Mouse (Mus musculus) embryonic facial prominence, embryonic 10.5 days (tissue): ENCODE measurements at regions not wholly inside any gene's neighbourhood (a gene's known extent, or its start where the extent isn't known, plus 50 kb on each side); places are given as distances from the start of the nearest gene placed in this dataset.

Experiments used
- DNase-seq: peaks from one replicate; pipeline ENCODE4 v3.0.0-alpha.2; 2017; ENCODE audit warnings: low spot score
- H3K27ac ChIP-seq: fragments of 300-500 bp; sonication (generic); replicated peaks from 2 replicates; pipeline ENCODE4 v1.5.1; 2016; ENCODE audit warnings: mild to moderate bottlenecking
- H3K27me3 ChIP-seq: fragments of 300-500 bp; sonication (generic); replicated peaks from 2 replicates; pipeline ENCODE4 v1.6.1; 2016; ENCODE audit warnings: low read depth, mild to moderate bottlenecking; ENCODE audit not compliant: poor library complexity, severe bottlenecking
- H3K36me3 ChIP-seq: fragments of 300-500 bp; sonication (generic); replicated peaks from 2 replicates; pipeline ENCODE4 v1.6.1; 2016; ENCODE audit warnings: mild to moderate bottlenecking, moderate library complexity
- H3K4me1 ChIP-seq: fragments of 300-500 bp; sonication (generic); 2 replicates; pipeline ENCODE4 v1.6.1; 2016
- H3K4me3 ChIP-seq: fragments of 300-500 bp; sonication (generic); 2 replicates; pipeline ENCODE4 v1.5.1; 2016; ENCODE audit warnings: mild to moderate bottlenecking, moderate library complexity
- H3K9me3 ChIP-seq: fragments of 300-500 bp; sonication (generic); 2 replicates; pipeline ENCODE4 v1.6.1; 2016; ENCODE audit warnings: mild to moderate bottlenecking
- WGBS: fragments of 180-500 bp; shearing (Covaris S2); methylation state at CpG from one replicate; pipeline ENCODE4 v1.1.7; 2016; 5-methylcytosine and 5-hydroxymethylcytosine counted together

GRCm38 (mm10) chr4:127421129-127421528 is 63.1 kb upstream of the Gjb5 start:
- Histone ChIP-seq H3K9me3 (no peaks in the 10 kb centered on the region), H3K4me1 (peaks cover 23% of the 10 kb centered on the region), H3K27ac (no peak overlapping the region), H3K4me3 (no peak overlapping the region), H3K27me3 (peaks cover 13% of the 10 kb centered on the region; the same call in 1 of the 2 replicates), H3K36me3 (no peaks in the 10 kb centered on the region)
- no peak for DNase-seq
- WGBS: 84% methylated on average over 5 of the region's 5 CpGs

GRCm38 (mm10) chr4:127419786-127420120 is 61.8 kb upstream of the Gjb5 start:
- WGBS: 61% methylated on average over 8 of the region's 8 CpGs
- H3K4me3 ChIP-seq: no peak overlapping the region
- peaks cover 31% of the 10 kb centered on the region for H3K4me1 ChIP-seq

GRCm38 (mm10) chr4:127419062-127419785 is 61.2 kb upstream of the Gjb5 start:
- Histone ChIP-seq H3K27ac (peak overlapping the region; percentile 54; the same call in 1 of the 2 replicates), H3K9me3 (no peaks in the 10 kb centered on the region), H3K4me3 (no peak overlapping the region), H3K36me3 (no peaks in the 10 kb centered on the region), H3K27me3 (peaks cover 13% of the 10 kb centered on the region; the same call in 1 of the 2 replicates), H3K4me1 (peaks cover 36% of the 10 kb centered on the region)
- 45% methylated on average over 22 of the region's 22 CpGs for whole genome bisulfite sequencing
- peak; percentile 17 for DNase-seq

More at GRCm38 (mm10) chr4:127419786-127420120, 61.8 kb upstream of the Gjb5 start:
- Histone ChIP-seq H3K36me3 (no peaks in the 10 kb centered on the region), H3K9me3 (no peaks in the 10 kb centered on the region), H3K27ac (peak overlapping the region; percentile 54; the same call in 1 of the 2 replicates), H3K27me3 (peaks cover 13% of the 10 kb centered on the region; the same call in 1 of the 2 replicates)
- DNase-seq: no peak

DNA sequence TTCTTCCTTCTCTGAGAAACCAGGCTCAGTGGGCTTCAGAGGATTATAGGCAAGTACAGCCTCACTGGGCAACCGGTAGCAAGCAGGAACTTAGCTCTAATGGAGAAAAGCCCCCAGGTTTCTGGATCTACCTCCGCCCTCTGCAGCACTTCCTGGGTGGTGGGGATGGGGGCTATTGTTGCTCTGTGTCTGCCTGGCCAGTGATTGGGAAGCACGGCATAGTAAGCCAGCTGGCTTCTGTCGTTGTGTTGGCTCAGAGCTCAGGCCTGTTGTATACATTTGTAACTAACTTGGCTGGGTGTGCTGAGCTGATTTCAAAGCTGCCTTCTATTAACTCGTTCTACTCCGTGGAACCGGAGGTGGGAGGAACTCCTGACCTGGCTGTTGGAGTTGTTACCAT is 58.9 kb upstream of the Gjb5 start:
- no peaks in the 10 kb centered on the region for H3K36me3 ChIP-seq
- 0 out of 2 replicates have a peak overlapping the region, but pooled peaks have one; percentile 1 for H3K27ac ChIP-seq
- peaks cover 13% of the 10 kb centered on the region; the same call in 1 of the 2 replicates for H3K27me3 ChIP-seq
- H3K4me3 ChIP-seq: no peak overlapping the region
- no peaks in the 10 kb centered on the region for H3K9me3 ChIP-seq
- H3K4me1 ChIP-seq: peaks cover 37% of the 10 kb centered on the region
- 66% methylated on average over 7 of the region's 7 CpGs for WGBS
- no peak for DNase-seq

GRCm38 (mm10) chr4:127413997-127414964 is 56.3 kb upstream of the Gjb5 start:
- WGBS: 47% methylated on average over 14 of the region's 14 CpGs
- H3K4me1 ChIP-seq: peaks cover 53% of the 10 kb centered on the region
- no peak overlapping the region for H3K4me3 ChIP-seq
- peaks cover 6% of the 10 kb centered on the region; the same call in 1 of the 2 replicates for H3K27me3 ChIP-seq
- no peaks in the 10 kb centered on the region for H3K36me3 ChIP-seq
- H3K27ac ChIP-seq: no peak overlapping the region
- peak; percentile 24 for DNase-seq
- H3K9me3 ChIP-seq: no peaks in the 10 kb centered on the region
